Mouse (Mus musculus): ENCODE data around the gene Anxa11.
"Not testable (repeated sequence)": the region's sequence is repeated elsewhere in the genome, so short reads cannot be mapped to it uniquely, and the experiment has no call there.

The Anxa11 gene

DNA sequence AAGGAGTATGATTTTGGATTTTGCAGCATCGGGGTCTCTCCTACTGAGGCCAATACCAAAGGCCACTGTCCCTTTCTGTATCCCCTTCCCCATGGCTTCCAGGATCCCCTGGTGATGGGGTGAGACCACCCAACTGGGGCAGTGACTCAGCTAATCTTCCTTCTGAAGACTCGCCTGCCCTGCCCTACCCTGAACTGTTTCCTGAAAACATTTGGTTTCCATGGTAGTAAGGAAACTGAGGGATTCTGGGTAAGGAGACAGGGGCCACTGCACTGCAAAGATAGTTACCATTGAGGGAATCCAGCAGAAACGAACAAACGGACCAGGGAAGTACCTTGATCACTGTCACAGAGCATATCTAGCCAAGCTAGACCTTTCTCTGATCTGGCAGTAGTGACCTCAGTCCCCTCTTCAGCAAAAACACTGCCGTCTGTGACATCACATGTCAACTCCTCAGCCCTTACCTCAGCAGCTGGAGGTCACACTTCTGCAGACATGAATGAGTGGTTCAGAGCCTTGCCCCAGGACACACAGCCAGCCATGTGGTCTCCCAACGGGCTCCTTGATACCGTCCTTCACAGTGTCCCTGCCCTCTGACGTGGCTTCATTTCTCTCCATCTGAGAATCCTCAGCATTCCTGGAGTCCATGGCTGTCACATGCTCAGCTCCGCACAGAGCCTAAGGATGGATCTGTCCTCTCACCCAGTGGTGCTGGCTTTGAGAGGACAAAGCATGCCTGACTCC lies 27.4 kb downstream of the Anxa11 start:
- DNase-seq (ENCODE audit: low spot score) = no peak

DNA sequence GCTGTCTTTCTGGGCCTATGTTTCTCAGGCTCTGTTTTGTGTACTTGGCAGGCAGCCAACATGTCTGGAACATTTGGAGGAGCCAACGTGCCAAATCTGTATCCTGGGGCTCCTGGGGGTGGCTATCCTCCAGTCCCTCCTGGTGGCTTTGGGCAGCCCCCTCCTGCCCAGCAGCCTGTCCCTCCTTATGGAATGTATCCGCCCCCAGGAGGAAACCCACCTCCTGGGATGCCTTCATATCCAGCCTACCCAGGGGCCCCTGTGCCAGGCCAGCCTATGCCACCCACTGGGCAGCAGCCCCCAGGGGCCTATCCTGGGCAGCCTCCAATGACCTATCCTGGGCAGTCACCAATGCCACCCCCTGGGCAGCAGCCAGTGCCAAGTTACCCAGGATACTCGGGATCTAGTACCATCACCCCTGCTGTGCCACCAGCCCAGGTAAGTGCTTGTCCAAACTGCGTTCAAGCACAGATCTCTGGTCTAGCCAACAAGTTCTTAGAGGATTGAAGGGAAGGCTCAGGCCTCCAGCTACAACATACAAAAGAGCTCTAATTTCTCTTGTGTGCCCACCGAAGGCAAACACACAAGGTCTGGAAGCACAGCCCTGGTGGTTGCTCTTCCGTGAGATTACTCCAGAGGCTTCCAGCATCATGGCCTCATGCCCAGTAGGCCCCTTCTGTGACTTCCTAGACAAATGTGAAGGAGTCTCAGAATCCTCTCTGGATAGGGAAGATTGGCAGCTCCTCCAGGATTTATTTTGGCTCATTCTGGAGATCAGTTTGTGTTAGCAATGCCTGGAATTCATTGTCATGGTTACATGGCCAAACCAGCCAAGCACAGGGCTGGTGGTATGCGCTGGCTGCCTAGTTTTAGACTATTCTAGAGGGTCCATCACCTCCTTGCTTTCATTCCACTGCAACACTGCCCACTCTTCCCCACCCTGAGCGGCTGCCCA lies 30.8 kb downstream of the Anxa11 start:
- DNase-seq (ENCODE audit: low spot score) = no peak

DNA sequence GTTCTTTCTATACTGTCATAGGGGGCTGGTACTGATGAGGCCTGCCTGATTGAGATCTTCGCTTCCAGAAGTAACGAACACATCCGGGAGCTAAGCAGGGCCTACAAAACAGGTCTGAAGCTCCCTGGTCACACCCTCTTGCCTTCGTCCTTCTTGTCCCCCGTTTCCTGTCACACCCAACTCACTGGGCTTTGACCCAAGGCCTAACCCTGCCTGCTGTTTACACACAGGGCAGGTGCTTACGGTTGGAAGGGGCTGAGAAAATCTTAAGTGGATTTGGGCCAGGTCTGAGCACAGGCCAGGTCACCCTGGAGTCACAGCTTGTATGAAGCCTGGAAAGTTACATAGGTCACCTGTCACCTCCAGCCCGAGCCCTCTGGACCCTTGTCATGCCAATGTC lies 34.7 kb downstream of the Anxa11 start:
- DNase-seq (ENCODE audit: low spot score) = not testable (repeated sequence)

DNA sequence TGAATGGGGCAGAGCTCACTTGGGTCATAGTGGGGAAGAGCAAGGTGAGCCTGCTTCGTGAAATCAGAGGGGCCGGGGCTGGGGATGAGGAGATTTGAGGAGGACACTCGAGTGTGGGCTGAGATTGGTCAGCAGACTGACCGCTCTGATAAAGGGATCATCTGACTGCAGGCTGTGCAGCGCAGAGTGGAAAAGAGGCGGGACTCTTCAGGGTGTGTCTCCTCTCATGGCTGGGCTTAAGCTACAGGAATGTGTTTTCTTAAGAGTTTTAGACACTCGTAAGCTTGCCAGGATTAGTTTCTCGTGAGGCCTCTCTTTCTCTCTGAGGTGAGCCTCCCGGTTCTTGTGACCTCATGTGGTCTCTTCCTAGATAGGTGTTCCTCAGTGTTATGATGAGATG lies 39.8 kb downstream of the Anxa11 start:
- DNase-seq (ENCODE audit: low spot score) = not testable (repeated sequence)

DNA sequence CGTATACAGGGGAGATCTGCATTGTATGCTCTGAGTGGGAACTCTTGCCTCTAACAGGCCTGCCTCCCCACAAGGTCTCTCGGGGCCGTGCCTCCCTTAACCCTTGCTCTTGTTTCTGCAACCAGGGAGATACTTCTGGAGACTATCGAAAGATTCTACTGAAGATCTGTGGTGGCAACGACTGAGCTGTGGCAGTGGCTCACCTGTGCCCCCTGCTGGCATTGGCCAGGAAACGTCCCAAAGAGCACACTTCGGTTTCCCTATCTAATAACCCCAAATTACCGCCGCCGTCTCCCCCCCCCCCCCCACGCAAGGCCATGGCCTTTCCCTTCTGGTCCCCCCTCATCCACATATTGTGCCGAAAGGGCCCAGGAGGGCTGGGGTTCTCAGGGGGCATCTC lies 43.9 kb downstream of the Anxa11 start:
- DNase-seq (ENCODE audit: low spot score) = not testable (repeated sequence)

DNA sequence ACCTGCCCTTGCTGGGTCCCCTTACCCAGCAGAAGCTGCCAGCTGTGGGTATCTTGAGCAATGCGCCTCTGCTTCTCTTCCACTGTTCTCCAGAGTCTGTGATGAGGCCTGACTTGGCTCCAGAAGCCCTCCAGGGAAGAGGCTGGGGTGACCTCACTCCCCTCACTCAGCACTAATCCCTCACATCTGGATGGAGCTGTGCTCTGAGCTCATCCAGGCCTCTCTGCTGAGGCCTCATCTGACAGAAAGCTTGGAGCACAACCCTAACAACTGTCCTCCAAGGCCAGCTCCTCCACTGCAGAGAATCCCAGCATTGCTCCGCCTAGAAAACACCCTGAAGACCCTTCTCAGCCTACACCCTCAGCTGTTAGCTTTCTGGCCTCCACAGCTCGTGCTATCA lies 52.6 kb downstream of the Anxa11 start:
- not testable (repeated sequence) for DNase-seq (ENCODE audit: low spot score)

DNA sequence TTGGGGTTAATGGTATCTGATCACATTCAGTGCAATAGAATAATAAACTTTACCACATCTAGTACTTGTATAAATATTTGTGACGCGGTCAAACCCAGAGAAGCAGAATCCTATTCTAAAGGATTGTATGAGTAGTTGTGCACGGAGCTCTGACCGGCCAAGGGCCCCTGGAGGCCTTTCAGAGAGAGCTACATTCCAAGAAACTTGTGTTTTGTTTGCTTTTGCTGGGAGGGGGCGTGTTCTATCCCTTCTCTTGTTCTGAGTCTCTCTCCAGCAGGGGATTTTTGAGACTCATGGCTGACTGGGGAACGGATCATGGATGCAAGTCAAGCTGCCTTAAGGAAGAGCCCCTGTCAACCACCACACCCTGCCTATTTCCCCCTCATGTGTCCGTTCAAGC lies 53.7 kb downstream of the Anxa11 start:
- DNase-seq (ENCODE audit: low spot score) = not testable (repeated sequence)

DNA sequence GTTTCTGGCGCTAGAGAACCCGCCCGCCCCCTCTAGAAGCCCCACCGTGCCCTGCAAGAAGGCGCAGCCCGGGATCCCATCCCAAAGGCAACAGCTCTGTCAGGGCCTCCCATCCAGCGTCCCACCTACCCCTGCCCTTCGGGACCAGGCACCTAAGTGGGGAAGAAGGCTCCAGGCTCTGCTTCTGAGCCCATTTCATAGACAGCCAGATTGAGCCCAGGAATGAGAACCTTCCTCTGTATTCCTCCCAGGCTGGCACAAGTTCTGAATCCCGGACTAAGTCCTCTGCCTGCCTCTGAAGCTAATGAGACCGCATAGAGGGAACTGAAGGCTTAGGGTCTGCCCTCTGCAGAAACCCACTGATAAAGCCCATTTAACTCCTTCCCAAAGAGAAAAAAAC lies 61.0 kb downstream of the Anxa11 start, which contains the start of gene Plac9a:
Gene Plac9a (minus strand): TSS at position 101 of the 400 bp plus-strand sequence.
- not testable (repeated sequence) for DNase-seq (ENCODE audit: low spot score)

DNA sequence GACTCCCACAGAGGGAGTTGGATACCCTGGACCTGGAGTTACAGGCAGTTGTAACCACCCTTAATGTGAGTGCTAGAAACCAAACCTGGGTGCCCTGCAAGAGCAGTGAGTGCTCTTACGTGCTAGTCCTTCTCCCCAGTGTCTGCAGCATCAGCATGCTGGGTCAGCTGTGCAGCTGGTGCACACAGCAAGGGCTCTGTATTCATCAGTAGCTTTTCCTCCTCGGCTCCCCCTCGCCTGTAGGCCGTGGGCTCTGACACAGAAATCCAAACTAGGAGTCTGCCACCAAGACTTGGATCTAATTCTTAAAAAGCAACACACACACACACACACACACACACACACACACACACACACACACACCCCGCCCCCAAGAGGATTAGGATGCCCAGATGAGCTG lies 63.3 kb downstream of the Anxa11 start:
- not testable (repeated sequence) for DNase-seq (ENCODE audit: low spot score)

DNA sequence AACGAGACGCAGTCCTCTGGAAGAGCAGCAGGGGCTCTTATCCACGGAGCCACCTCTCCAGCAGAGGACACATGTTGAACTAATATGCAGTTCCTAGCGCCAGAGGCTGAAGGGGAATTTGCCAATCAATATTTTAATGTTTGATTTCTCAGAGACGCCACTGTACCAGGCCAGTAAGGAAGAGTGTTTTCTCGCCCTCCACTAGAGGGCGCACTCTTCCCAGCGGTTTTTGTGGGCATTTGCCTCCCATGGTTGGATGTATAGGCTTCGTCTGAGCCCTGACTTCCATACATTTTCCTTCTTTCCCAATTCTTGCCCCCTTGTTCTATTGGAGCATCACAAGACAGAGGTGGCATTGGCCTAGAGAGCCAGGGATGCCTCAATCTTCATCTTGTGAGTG lies 65.3 kb downstream of the Anxa11 start:
- DNase-seq (ENCODE audit: low spot score) = not testable (repeated sequence)

DNA sequence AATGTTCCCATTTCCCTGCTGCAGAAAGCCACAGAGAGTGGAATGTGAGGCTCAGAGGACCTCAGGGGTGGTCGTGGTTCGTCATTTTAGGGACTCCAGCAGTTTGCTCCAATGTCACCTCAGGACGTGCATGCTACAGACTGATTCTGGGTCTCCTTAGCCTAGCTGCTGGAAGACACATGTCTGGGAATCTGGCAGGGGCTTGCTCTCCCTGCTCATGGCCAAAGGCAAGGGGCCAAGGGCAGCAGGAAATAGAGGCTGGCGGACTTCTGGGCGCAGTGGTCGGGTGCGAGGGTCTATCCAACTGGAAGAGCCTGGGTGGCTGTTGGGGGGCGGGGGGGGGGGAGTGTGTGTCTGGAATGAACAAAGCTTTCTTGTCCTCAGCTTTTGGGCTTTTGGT lies 67.0 kb downstream of the Anxa11 start:
- not testable (repeated sequence) for DNase-seq (ENCODE audit: low spot score)

DNA sequence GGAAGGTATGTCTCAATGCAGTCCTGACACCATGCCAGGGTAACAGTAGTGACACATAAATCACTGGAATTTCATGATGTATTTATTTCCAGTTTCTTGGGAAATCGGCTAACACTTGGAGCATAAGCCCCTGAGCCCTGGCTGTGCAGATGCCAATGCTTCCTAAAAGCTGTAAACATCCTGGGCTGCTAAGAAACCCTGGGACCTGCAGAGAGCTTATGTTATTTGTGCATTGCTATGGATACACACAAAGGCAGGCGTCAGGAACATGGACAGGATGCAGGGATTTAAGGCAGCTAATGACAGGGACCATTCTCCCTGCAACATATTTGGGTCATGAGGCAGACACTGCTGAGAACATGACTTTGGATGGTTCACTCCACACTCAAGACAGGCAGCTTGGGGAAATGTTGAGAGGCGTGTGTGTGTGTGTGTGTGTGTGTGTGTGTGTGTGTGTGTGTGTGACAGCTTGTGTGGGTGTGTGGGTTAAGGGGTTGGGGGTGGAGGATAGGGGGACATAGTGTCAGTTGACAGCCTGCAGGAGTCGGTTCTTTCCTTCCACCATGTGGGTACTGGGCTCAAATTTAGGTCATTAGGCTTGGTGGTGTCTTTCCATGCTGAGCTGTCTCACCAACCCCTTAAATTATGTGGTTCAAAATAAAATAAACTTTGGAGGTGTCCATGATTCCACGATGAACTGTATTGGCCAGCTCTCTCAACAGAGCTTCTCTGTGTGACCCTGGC lies 76.6 kb downstream of the Anxa11 start:
- not testable (repeated sequence) for DNase-seq (ENCODE audit: low spot score)

DNA sequence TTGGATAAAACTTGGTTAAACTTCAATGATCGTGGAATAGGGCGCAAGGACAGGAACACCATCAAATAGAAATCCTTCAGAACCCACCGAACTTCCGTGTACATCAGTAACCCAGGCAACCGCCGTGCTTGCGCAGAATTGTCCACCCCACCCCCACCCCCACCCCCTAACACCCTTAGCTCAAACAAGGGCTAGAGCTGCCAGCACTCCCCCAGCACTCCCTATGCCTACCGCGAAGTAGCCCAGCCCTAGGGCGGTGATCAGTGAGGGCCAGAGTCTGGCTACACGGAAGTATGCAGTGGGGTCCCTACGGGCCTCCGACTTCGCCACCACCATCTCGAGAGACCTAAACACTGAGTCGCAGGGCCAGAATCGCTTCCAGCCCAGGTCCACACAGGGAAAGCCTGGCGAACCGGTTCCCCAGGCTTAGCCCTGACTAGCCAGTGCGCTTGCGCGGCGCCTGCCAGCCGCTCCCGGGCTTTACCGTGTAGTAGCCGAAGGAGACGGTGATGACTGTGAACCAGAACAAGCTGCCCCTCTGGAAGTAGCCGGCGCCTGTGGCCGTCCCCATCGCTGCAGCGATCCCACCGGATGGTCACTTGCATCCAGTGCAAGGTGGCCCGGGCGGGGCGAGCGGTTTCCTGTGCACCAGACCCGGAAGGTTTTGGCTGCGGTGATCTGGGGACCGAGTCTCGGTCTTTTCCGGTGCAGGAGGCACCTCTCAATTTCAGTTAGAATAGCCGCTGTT lies 85.0 kb downstream of the Anxa11 start:
- not testable (repeated sequence) for DNase-seq (ENCODE audit: low spot score)

DNA sequence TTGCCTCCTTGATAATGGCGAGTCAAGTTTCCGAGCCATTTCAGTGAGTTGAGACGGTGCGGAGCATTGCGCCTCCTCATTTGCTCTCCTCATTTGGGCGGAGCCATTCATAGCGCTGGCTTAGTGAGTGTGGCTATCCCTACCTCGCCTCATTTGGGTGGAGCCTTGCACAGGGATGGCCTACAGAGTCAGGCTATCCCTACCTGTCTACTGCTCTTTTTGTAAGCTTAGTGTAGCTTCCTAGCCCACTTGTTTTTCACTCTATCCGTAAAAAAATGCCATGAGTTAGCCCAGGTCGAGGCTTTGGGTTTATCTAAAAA lies 85.6 kb downstream of the Anxa11 start, which contains the start of gene Tmem254a:
Gene Tmem254a (minus strand): TSS at position 111 of the 320 bp plus-strand sequence.
- not testable (repeated sequence) for DNase-seq (ENCODE audit: low spot score)

All from layer of hippocampus, adult 9-10 months (tissue).